Mouse (Mus musculus): Measurements from ENCODE around the gene Tpm4.

Gene Tpm4

DNA sequence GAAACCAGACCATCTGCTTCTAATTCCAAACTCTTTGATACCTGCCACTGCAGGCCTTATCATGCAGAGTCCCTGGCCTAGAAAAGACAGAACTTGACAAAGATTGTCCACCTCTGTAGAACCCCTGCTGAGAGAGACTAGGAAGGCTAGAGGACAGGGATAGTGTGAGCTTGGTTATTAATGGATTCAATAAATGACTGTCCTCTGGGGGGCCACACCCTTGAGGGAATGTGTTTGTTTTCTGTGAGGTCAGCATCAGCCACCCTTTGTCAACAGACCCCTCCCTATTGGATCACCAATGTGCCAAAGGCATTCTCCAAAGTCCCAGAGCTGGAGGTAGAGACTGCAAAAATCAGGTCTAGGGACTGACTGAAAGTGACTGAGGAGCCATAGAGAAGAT lies 57.3 kb downstream of the Tpm4 start:
- DNase-seq, result no peak

GRCm38 (mm10) chr8:72197997-72198396 lies 63.2 kb downstream of the Tpm4 start:
- DNase-seq, result no peak
